Mouse (Mus musculus): Measurements from ENCODE around the gene Fam107a.

- TF ChIP-seq CTCF (IDR thresholded peaks at IDR 0.05; ENCODE audit: insufficient read depth, low read depth, low read length), result no peak
- TF ChIP-seq POLR2A (IDR thresholded peaks at IDR 0.05; ENCODE audit: insufficient read depth, low read depth, low read length), result no peak
Measured at GRCm38 (mm10) chr14:8367121-8367520, 49.3 kb upstream of the Fam107a start.
